Mouse (Mus musculus) large intestine, adult 2 months (tissue): ENCODE results near the gene Ptms. TPM values are rescaled to one million over a fixed set of nuclear protein-coding genes. Genes with fewer than 3 reads are reported as not detected.

Experiments
- DNase-seq: peaks from one replicate; pipeline ENCODE4 v3.0.0-alpha.2; 2012; ENCODE audit warnings: low read depth, low spot score
- WGBS: fragments of 180-500 bp; shearing (Covaris S2); methylation state at CpG from one replicate; pipeline ENCODE4 v1.1.7; 2018; 5-methylcytosine and 5-hydroxymethylcytosine counted together
- polyA plus RNA-seq: library from polyadenylated mRNA; depleted of rRNA; stranded (reverse); fragments of >200 nt; gene quantifications from 2 replicates; pipeline ENCODE4 v1.2.3, GENCODE M21; 2012

Gene Ptms
- polyA plus RNA-seq, 1 experiment = 1,077 TPM

GRCm38 (mm10) chr6:124931525-124932313, 11.8 kb upstream of the Ptms start:
- DNase-seq = no peak
- WGBS = 1% methylated on average over 48 of the region's 48 CpGs

GRCm38 (mm10) chr6:124930754-124931524, 11.0 kb upstream of the Ptms start, which contains the start of gene Mlf2:
Gene Mlf2, plus strand, starts transcription at chr6:124931386.
- peak; percentile 98 for DNase-seq
- WGBS = 1% methylated on average over 61 of the region's 64 CpGs

- no peak for DNase-seq
- 11% methylated on average over 1 of the region's 1 CpGs for WGBS
Observed at GRCm38 (mm10) chr6:124930231-124930630, 10.3 kb upstream of the Ptms start.

- 11% methylated on average over 5 of the region's 5 CpGs for WGBS
- DNase-seq = no peak
Observed at GRCm38 (mm10) chr6:124925941-124926340, 6.0 kb upstream of the Ptms start.

- 14% methylated on average over 12 of the region's 12 CpGs for WGBS
- no peak for DNase-seq
Observed at GRCm38 (mm10) chr6:124925173-124925793, 5.4 kb upstream of the Ptms start.

- no peak for DNase-seq
- WGBS = 51% methylated on average over 4 of the region's 4 CpGs
Observed at GRCm38 (mm10) chr6:124921539-124921938, 1.6 kb upstream of the Ptms start.

GRCm38 (mm10) chr6:124920318-124921085, 599 bp upstream of the Ptms start:
- no peak for DNase-seq
- 33% methylated on average over 9 of the region's 9 CpGs for WGBS

GRCm38 (mm10) chr6:124918890-124919627, 844 bp downstream of the Ptms start:
- no peak for DNase-seq
- WGBS = 6% methylated on average over 13 of the region's 14 CpGs

- 3% methylated on average over 7 of the region's 7 CpGs for WGBS
- no peak for DNase-seq
Observed at GRCm38 (mm10) chr6:124918331-124918690, 1.6 kb downstream of the Ptms start.

GRCm38 (mm10) chr6:124917518-124918330, 2.2 kb downstream of the Ptms start:
- no peak for DNase-seq
- WGBS = under 1% methylated on average over 89 of the region's 89 CpGs

GRCm38 (mm10) chr6:124916695-124917517, 3.0 kb downstream of the Ptms start:
- WGBS = under 1% methylated on average over 61 of the region's 67 CpGs
- no peak for DNase-seq

GRCm38 (mm10) chr6:124915942-124916694, 3.8 kb downstream of the Ptms start:
- no peak for DNase-seq
- WGBS = 2% methylated on average over 12 of the region's 12 CpGs

- DNase-seq = no peak
- WGBS = 11% methylated on average over 22 of the region's 22 CpGs
Observed at GRCm38 (mm10) chr6:124915160-124915941, 4.6 kb downstream of the Ptms start.

- 86% methylated on average over 7 of the region's 7 CpGs for WGBS
- no peak for DNase-seq
Observed at GRCm38 (mm10) chr6:124914511-124914910, 5.4 kb downstream of the Ptms start.

GRCm38 (mm10) chr6:124913721-124914285, 6.1 kb downstream of the Ptms start:
- 70% methylated on average over 14 of the region's 14 CpGs for WGBS
- DNase-seq = no peak

- 52% methylated on average over 6 of the region's 6 CpGs for WGBS
- no peak for DNase-seq
Observed at GRCm38 (mm10) chr6:124913214-124913613, 6.7 kb downstream of the Ptms start.
